1 mouse cellular context compared by ENCODE assay signal in the genomic region with DNA sequence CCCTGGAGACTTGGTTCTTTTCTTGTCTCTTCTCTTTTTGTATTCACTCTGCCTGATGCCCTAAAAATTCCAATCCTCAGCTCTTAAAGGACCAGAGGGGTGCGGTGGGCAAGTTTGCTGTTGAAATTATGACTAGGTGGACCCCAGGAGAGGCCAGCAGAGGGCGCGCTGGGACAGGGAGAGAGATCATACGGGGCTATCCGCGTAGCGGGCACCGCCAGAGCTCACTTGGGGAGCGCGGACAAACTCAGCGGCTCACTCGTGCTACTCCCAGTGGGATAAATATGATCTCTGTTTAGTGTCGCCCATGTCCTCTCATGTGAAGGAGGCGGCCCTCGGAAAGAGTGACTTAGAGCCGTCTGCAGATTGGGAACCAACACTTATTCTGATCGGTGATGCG.
TF ChIP-seq lines count a peak whose summit lies in the region.

No protein-coding gene starts in this region.

TF ChIP-seq in C2C12, 6 proteins besides CTCF, POLR2A, EP300 and RAD21:
- TF ChIP-seq USF1 (IDR thresholded peaks at IDR 0.05; ENCODE audit: low read depth) (no peak), FOSL1 (IDR thresholded peaks at IDR 0.05; ENCODE audit: insufficient read depth, low read length, poor library complexity, severe bottlenecking) (no peak), MYOD1 (IDR thresholded peaks at IDR 0.05; ENCODE audit: control insufficient read depth, insufficient read length, low read depth) (no peak), MAX (IDR thresholded peaks at IDR 0.05) (no peak), MYOG (IDR thresholded peaks at IDR 0.05; ENCODE audit: control insufficient read depth, extremely low read depth, insufficient read length) (no peak)
